Mouse (Mus musculus) limb, embryonic 11.5 days (tissue): ENCODE results near the gene Rarres1. TPM values are rescaled to one million over a fixed set of nuclear protein-coding genes. Genes with fewer than 3 reads are reported as not detected.

ENCODE experiments used
- ATAC-seq: fragments of 200-750 bp; cut with Nextera tagmentation; 2 replicates; pipeline ENCODE4 v1.8.0; 2017; ENCODE audit warnings: low read depth; ENCODE audit not compliant: insufficient number of reproducible peaks, low FRiP score, low TSS enrichment
- DNase-seq: peaks from one replicate; pipeline ENCODE4 v3.0.0-alpha.2; 2015; ENCODE audit warnings: low spot score
- H3K27ac ChIP-seq: fragments of 300-500 bp; sonication (generic); replicated peaks from 2 replicates; pipeline ENCODE4 v1.5.1; 2014; ENCODE audit warnings: low read depth, mild to moderate bottlenecking, low read length
- H3K27me3 ChIP-seq: fragments of 300-500 bp; sonication (generic); 2 replicates; pipeline ENCODE4 v1.6.1; 2014; ENCODE audit warnings: mild to moderate bottlenecking, low read length, mixed read lengths; ENCODE audit not compliant: control insufficient read depth, insufficient read depth
- H3K36me3 ChIP-seq: fragments of 300-500 bp; sonication (generic); 2 replicates; pipeline ENCODE4 v1.6.1; 2014; ENCODE audit warnings: mild to moderate bottlenecking, low read length, moderate library complexity, mixed read lengths; ENCODE audit not compliant: control insufficient read depth, insufficient read depth
- H3K4me1 ChIP-seq: fragments of 300-500 bp; sonication (generic); 2 replicates; pipeline ENCODE4 v1.6.1; 2014; ENCODE audit warnings: low read length, mixed read lengths; ENCODE audit not compliant: control insufficient read depth, insufficient read depth
- H3K4me2 ChIP-seq: fragments of 300-500 bp; sonication (generic); 2 replicates; pipeline ENCODE4 v1.6.1; 2014; ENCODE audit warnings: low read depth, mild to moderate bottlenecking, moderate library complexity; ENCODE audit not compliant: severe bottlenecking
- H3K4me3 ChIP-seq: fragments of 300-500 bp; sonication (generic); 2 replicates; pipeline ENCODE4 v1.5.1; 2014; ENCODE audit warnings: low read depth, low read length
- H3K9ac ChIP-seq: fragments of 300-500 bp; sonication (generic); 2 replicates; pipeline ENCODE4 v1.6.1; 2014; ENCODE audit warnings: mild to moderate bottlenecking, low read length
- H3K9me3 ChIP-seq: fragments of 300-500 bp; sonication (generic); 2 replicates; pipeline ENCODE4 v1.6.1; 2016; ENCODE audit warnings: low read length; ENCODE audit not compliant: control insufficient read depth
- WGBS: fragments of 180-500 bp; shearing (Covaris S2); extraction: QIAGEN DNeasy Blood & Tissue Kit; methylation state at CpG from one replicate; pipeline ENCODE4 v1.1.7; 2014; 5-methylcytosine and 5-hydroxymethylcytosine counted together
- polyA plus RNA-seq: library from polyadenylated mRNA; unstranded; fragments of >200 nt; fragmentation: Nextera tagmentation; extraction: Ambion mirVana; gene quantifications from 2 replicates; pipeline ENCODE4 v1.2.1, GENCODE M21; 2014

Gene Rarres1
- polyA plus RNA-seq, 1 experiment from 2014 or later: 9.8 TPM

- no peaks in the 10 kb centered on the region for H3K27me3 ChIP-seq
- no peak overlapping the region for H3K27ac ChIP-seq
- H3K4me1 ChIP-seq: no peaks in the 10 kb centered on the region
- no peaks in the 10 kb centered on the region for H3K9me3 ChIP-seq
- no peaks in the 10 kb centered on the region for H3K36me3 ChIP-seq
- H3K4me2 ChIP-seq: no peak overlapping the region
- 78% methylated on average over 2 of the region's 2 CpGs for WGBS
- DNase-seq (no peak), ATAC-seq (no peak)
- H3K4me3 ChIP-seq: no peak overlapping the region
- H3K9ac ChIP-seq: no peak overlapping the region
These were observed 30.1 kb downstream of the Rarres1 start for GRCm38 (mm10) chr3:67485233-67485632.

GRCm38 (mm10) chr3:67482400-67482799, 32.9 kb downstream of the Rarres1 start:
- H3K4me3 ChIP-seq: no peak overlapping the region
- DNase-seq (no peak), ATAC-seq (no peak)
- no peaks in the 10 kb centered on the region for H3K9me3 ChIP-seq
- WGBS: 90% methylated on average over 10 of the region's 10 CpGs
- no peak overlapping the region for H3K27ac ChIP-seq
- no peaks in the 10 kb centered on the region for H3K27me3 ChIP-seq
- no peak overlapping the region for H3K4me2 ChIP-seq
- no peaks in the 10 kb centered on the region for H3K36me3 ChIP-seq
- no peak overlapping the region for H3K9ac ChIP-seq
- no peaks in the 10 kb centered on the region for H3K4me1 ChIP-seq

- DNase-seq (no peak), ATAC-seq (no peak)
- Histone ChIP-seq H3K27me3 (no peaks in the 10 kb centered on the region), H3K9ac (no peak overlapping the region), H3K27ac (no peak overlapping the region), H3K4me3 (no peak overlapping the region), H3K4me1 (no peaks in the 10 kb centered on the region), H3K36me3 (no peaks in the 10 kb centered on the region), H3K9me3 (no peaks in the 10 kb centered on the region), H3K4me2 (no peak overlapping the region)
- 93% methylated on average over 11 of the region's 11 CpGs for WGBS
These were observed 35.5 kb downstream of the Rarres1 start for GRCm38 (mm10) chr3:67479806-67480205.

- WGBS: 88% methylated on average over 6 of the region's 6 CpGs
- Histone ChIP-seq H3K4me1 (no peaks in the 10 kb centered on the region), H3K4me2 (no peak overlapping the region), H3K36me3 (peaks cover 2% of the 10 kb centered on the region), H3K9me3 (no peaks in the 10 kb centered on the region), H3K4me3 (no peak overlapping the region), H3K27ac (no peak overlapping the region), H3K9ac (no peak overlapping the region), H3K27me3 (no peaks in the 10 kb centered on the region)
- ATAC-seq (no peak), DNase-seq (no peak)
These were observed 41.9 kb downstream of the Rarres1 start for GRCm38 (mm10) chr3:67473438-67473837.

GRCm38 (mm10) chr3:67471408-67472127, 43.8 kb downstream of the Rarres1 start:
- Histone ChIP-seq H3K27me3 (no peaks in the 10 kb centered on the region), H3K9me3 (no peaks in the 10 kb centered on the region), H3K4me2 (no peak overlapping the region), H3K36me3 (peaks cover 4% of the 10 kb centered on the region), H3K4me3 (no peak overlapping the region), H3K27ac (no peak overlapping the region), H3K9ac (no peak overlapping the region), H3K4me1 (no peaks in the 10 kb centered on the region)
- DNase-seq: no peak
- no peak for ATAC-seq
- 85% methylated on average over 4 of the region's 4 CpGs for WGBS

- no peaks in the 10 kb centered on the region for H3K9me3 ChIP-seq
- no peak overlapping the region for H3K9ac ChIP-seq
- DNase-seq (no peak), ATAC-seq (no peak)
- H3K4me3 ChIP-seq: no peak overlapping the region
- no peak overlapping the region for H3K4me2 ChIP-seq
- H3K27me3 ChIP-seq: no peaks in the 10 kb centered on the region
- H3K4me1 ChIP-seq: 0 out of 2 replicates have a peak, but pooled peaks cover 3% of the 10 kb centered on the region
- peaks cover 2% of the 10 kb centered on the region; the same call in 1 of the 2 replicates for H3K36me3 ChIP-seq
- no peak overlapping the region for H3K27ac ChIP-seq
- 82% methylated on average over 2 of the region's 2 CpGs for WGBS
These were observed 48.0 kb downstream of the Rarres1 start for GRCm38 (mm10) chr3:67467281-67467680.

- no peaks in the 10 kb centered on the region for H3K27me3 ChIP-seq
- H3K4me3 ChIP-seq: no peak overlapping the region
- 85% methylated on average over 5 of the region's 5 CpGs for WGBS
- peaks cover 2% of the 10 kb centered on the region; the same call in 1 of the 2 replicates for H3K36me3 ChIP-seq
- 0 out of 2 replicates have a peak, but pooled peaks cover 3% of the 10 kb centered on the region for H3K4me1 ChIP-seq
- H3K9ac ChIP-seq: no peak overlapping the region
- H3K4me2 ChIP-seq: no peak overlapping the region
- no peak overlapping the region for H3K27ac ChIP-seq
- ATAC-seq (no peak), DNase-seq (no peak)
- H3K9me3 ChIP-seq: no peaks in the 10 kb centered on the region
These were observed 48.7 kb downstream of the Rarres1 start for GRCm38 (mm10) chr3:67466576-67466975.

GRCm38 (mm10) chr3:67463450-67464372, 51.6 kb downstream of the Rarres1 start, which contains the start of gene Lxn:
Gene Lxn, minus strand, starts transcription at chr3:67463926.
- peak within 1 kb of the TSS; percentile 77 for H3K9ac ChIP-seq
- DNase-seq: peak; percentile 82
- peak within 1 kb of the TSS; percentile 89 for H3K27ac ChIP-seq
- peak within 1 kb of the TSS; percentile 72 for H3K4me2 ChIP-seq
- H3K9me3 ChIP-seq: no peaks in the 10 kb centered on the region
- H3K4me3 ChIP-seq: peak within 1 kb of the TSS; percentile 65
- under 1% methylated on average over 38 of the region's 43 CpGs for whole genome bisulfite sequencing
- H3K4me1 ChIP-seq: 0 out of 2 replicates have a peak, but pooled peaks cover 3% of the 10 kb centered on the region
- no peaks in the 10 kb centered on the region for H3K27me3 ChIP-seq
- ATAC-seq: peak; percentile 91
- peaks cover 8% of the 10 kb centered on the region for H3K36me3 ChIP-seq
